Mouse (Mus musculus): ENCODE measurements around the gene Card19.

- no peak for TF ChIP-seq CTCF (IDR thresholded peaks at IDR 0.05; ENCODE audit: low read depth)
- no peak for TF ChIP-seq EP300 (IDR thresholded peaks at IDR 0.05; ENCODE audit: low read depth)
Observed at GRCm38 (mm10) chr13:49215128-49215503, 721 bp downstream of the Card19 start.
